Mouse (Mus musculus) hindbrain, embryonic 11.5 days (tissue): ENCODE results near the gene Hoxa6. TPM values are rescaled to one million over a fixed set of nuclear protein-coding genes. Genes with fewer than 3 reads are reported as not detected.
A peak's percentile ranks its signal among the peaks of the same experiment; 100 is the strongest.

ENCODE experiments used
- ATAC-seq: fragments of 200-750 bp; cut with Nextera tagmentation; 2 replicates; pipeline ENCODE4 v1.8.0; 2017; ENCODE audit warnings: mild to moderate bottlenecking, moderate TSS enrichment, moderate library complexity; ENCODE audit not compliant: low FRiP score
- DNase-seq: peaks from one replicate; pipeline ENCODE4 v3.0.0-alpha.2; 2015; ENCODE audit warnings: low spot score
- H3K27ac ChIP-seq: fragments of 300-500 bp; sonication (generic); 2 replicates; pipeline ENCODE4 v1.5.1; 2014; ENCODE audit warnings: mild to moderate bottlenecking, low read depth, low read length
- H3K27me3 ChIP-seq: fragments of 300-500 bp; sonication (generic); 2 replicates; pipeline ENCODE4 v1.6.1; 2014; ENCODE audit warnings: mild to moderate bottlenecking, low read length, moderate library complexity, mixed read lengths; ENCODE audit not compliant: control insufficient read depth, insufficient read depth
- H3K36me3 ChIP-seq: fragments of 300-500 bp; sonication (generic); 2 replicates; pipeline ENCODE4 v1.6.1; 2014; ENCODE audit warnings: mild to moderate bottlenecking, low read length, moderate library complexity, mixed read lengths; ENCODE audit not compliant: control insufficient read depth, insufficient read depth
- H3K4me1 ChIP-seq: fragments of 300-500 bp; sonication (generic); replicated peaks from 2 replicates; pipeline ENCODE4 v1.6.1; 2014; ENCODE audit warnings: low read length, mixed read lengths; ENCODE audit not compliant: control insufficient read depth, insufficient read depth
- H3K4me2 ChIP-seq: fragments of 300-500 bp; sonication (generic); replicated peaks from 2 replicates; pipeline ENCODE4 v1.6.1; 2014; ENCODE audit warnings: mild to moderate bottlenecking, low read depth, low read length
- H3K4me3 ChIP-seq: fragments of 300-500 bp; sonication (generic); 2 replicates; pipeline ENCODE4 v1.5.1; 2014; ENCODE audit warnings: low read depth, low read length
- H3K9ac ChIP-seq: fragments of 300-500 bp; sonication (generic); 2 replicates; pipeline ENCODE4 v1.6.1; 2014; ENCODE audit warnings: low read depth, low read length
- H3K9me3 ChIP-seq: fragments of 300-500 bp; sonication (generic); 2 replicates; pipeline ENCODE4 v1.6.1; 2016; ENCODE audit warnings: low read length; ENCODE audit not compliant: control insufficient read depth
- WGBS: fragments of 180-500 bp; shearing (Covaris S2); extraction: QIAGEN DNeasy Blood & Tissue Kit; methylation state at CpG from one replicate; pipeline ENCODE4 v1.1.7; 2014; 5-methylcytosine and 5-hydroxymethylcytosine counted together
- polyA plus RNA-seq: library from polyadenylated mRNA; unstranded; fragments of >200 nt; fragmentation: Nextera tagmentation; extraction: Ambion mirVana; gene quantifications from 2 replicates; pipeline ENCODE4 v1.2.1, GENCODE M21; 2014

The Hoxa6 gene
- polyA plus RNA-seq, 1 experiment from 2014 or later = 2.1 TPM

GRCm38 (mm10) chr6:52190410-52190809 is 18.1 kb downstream of the Hoxa6 start:
- H3K9me3 ChIP-seq = no peaks in the 10 kb centered on the region
- H3K36me3 ChIP-seq = no peaks in the 10 kb centered on the region
- H3K4me3 ChIP-seq = peak overlapping the region; percentile 49
- no peak for ATAC-seq
- peak overlapping the region; percentile 85 for H3K9ac ChIP-seq
- H3K27ac ChIP-seq = peak overlapping the region; percentile 95
- under 1% methylated on average over 23 of the region's 23 CpGs for WGBS
- H3K4me2 ChIP-seq = peak overlapping the region; percentile 62
- H3K27me3 ChIP-seq = peaks cover 80% of the 10 kb centered on the region
- peak; percentile 64 for DNase-seq
- peaks cover 2% of the 10 kb centered on the region; the same call in 1 of the 2 replicates for H3K4me1 ChIP-seq

- Histone ChIP-seq H3K4me2 (peak overlapping the region; percentile 62), H3K27ac (peak overlapping the region; percentile 95), H3K27me3 (peaks cover 79% of the 10 kb centered on the region), H3K4me1 (peaks cover 2% of the 10 kb centered on the region; the same call in 1 of the 2 replicates), H3K9ac (peak overlapping the region; percentile 85), H3K9me3 (no peaks in the 10 kb centered on the region), H3K36me3 (no peaks in the 10 kb centered on the region), H3K4me3 (peak overlapping the region; percentile 49)
- ATAC-seq (no peak), DNase-seq (no peak)
- 9% methylated on average over 8 of the region's 8 CpGs for WGBS
Measured at GRCm38 (mm10) chr6:52189909-52190308, 18.6 kb downstream of the Hoxa6 start.

GRCm38 (mm10) chr6:52189172-52189591 is 19.3 kb downstream of the Hoxa6 start:
- peaks cover 4% of the 10 kb centered on the region for H3K4me1 ChIP-seq
- H3K4me3 ChIP-seq = peak overlapping the region; percentile 49
- no peaks in the 10 kb centered on the region for H3K9me3 ChIP-seq
- peak overlapping the region; percentile 62 for H3K4me2 ChIP-seq
- H3K27ac ChIP-seq = peak overlapping the region; percentile 95
- peaks cover 79% of the 10 kb centered on the region for H3K27me3 ChIP-seq
- ATAC-seq (no peak), DNase-seq (no peak)
- 9% methylated on average over 5 of the region's 5 CpGs for WGBS
- peak overlapping the region; percentile 85 for H3K9ac ChIP-seq
- no peaks in the 10 kb centered on the region for H3K36me3 ChIP-seq

- Histone ChIP-seq H3K4me2 (no peak overlapping the region), H3K4me3 (no peak overlapping the region), H3K36me3 (no peaks in the 10 kb centered on the region), H3K27me3 (peaks cover 84% of the 10 kb centered on the region), H3K27ac (0 out of 2 replicates have a peak overlapping the region, but pooled peaks have one; percentile 54), H3K9me3 (no peaks in the 10 kb centered on the region), H3K9ac (no peak overlapping the region), H3K4me1 (peaks cover 4% of the 10 kb centered on the region)
- no peak for DNase-seq
- no peak for ATAC-seq
- WGBS = 14% methylated on average over 1 of the region's 1 CpGs
Measured at GRCm38 (mm10) chr6:52186500-52186899, 22.0 kb downstream of the Hoxa6 start.

DNA sequence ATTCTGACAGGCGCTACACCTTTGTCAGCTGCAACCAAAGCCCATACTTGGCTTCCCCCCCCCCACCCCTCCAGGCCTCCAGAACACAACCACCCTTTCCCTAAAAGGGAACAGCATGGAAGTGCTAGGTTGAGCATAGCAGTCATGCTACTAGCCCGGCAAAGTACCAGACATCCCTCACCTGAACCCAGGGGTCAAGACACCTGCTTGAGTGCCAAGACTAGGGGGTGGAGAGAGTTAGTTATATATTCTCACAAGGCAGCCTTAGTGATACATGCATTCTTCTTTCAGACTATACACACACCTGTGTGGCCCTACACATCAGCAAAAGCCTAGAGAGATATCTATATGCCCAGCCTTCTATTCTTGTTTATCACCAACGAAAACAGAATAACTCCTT is 22.7 kb downstream of the Hoxa6 start:
- DNase-seq = no peak
- Histone ChIP-seq H3K9ac (no peak overlapping the region), H3K27me3 (peaks cover 85% of the 10 kb centered on the region), H3K27ac (peak overlapping the region; percentile 84; the same call in 1 of the 2 replicates), H3K4me3 (no peak overlapping the region; the same call in 1 of the 2 replicates), H3K4me1 (peaks cover 2% of the 10 kb centered on the region; the same call in 1 of the 2 replicates), H3K9me3 (no peaks in the 10 kb centered on the region), H3K36me3 (no peaks in the 10 kb centered on the region), H3K4me2 (peak overlapping the region; percentile 32)
- ATAC-seq = no peak
- WGBS = 15% methylated on average over 3 of the region's 3 CpGs

GRCm38 (mm10) chr6:52185222-52185621 is 23.3 kb downstream of the Hoxa6 start:
- under 1% methylated on average over 19 of the region's 19 CpGs for WGBS
- Histone ChIP-seq H3K4me1 (peaks cover 2% of the 10 kb centered on the region; the same call in 1 of the 2 replicates), H3K4me2 (peak overlapping the region; percentile 40), H3K9ac (0 out of 2 replicates have a peak overlapping the region, but pooled peaks have one; percentile 4), H3K36me3 (no peaks in the 10 kb centered on the region), H3K27me3 (peaks cover 87% of the 10 kb centered on the region), H3K4me3 (no peak overlapping the region; the same call in 1 of the 2 replicates), H3K27ac (peak overlapping the region; percentile 84), H3K9me3 (no peaks in the 10 kb centered on the region)
- DNase-seq (no peak), ATAC-seq (no peak)

- ATAC-seq (no peak), DNase-seq (no peak)
- peaks cover 2% of the 10 kb centered on the region; the same call in 1 of the 2 replicates for H3K4me1 ChIP-seq
- H3K4me2 ChIP-seq = peak overlapping the region; percentile 40
- H3K27ac ChIP-seq = peak overlapping the region; percentile 84
- peak overlapping the region; percentile 12; the same call in 1 of the 2 replicates for H3K4me3 ChIP-seq
- H3K9ac ChIP-seq = peak overlapping the region; percentile 44; the same call in 1 of the 2 replicates
- H3K36me3 ChIP-seq = no peaks in the 10 kb centered on the region
- peaks cover 86% of the 10 kb centered on the region for H3K27me3 ChIP-seq
- H3K9me3 ChIP-seq = no peaks in the 10 kb centered on the region
- 2% methylated on average over 6 of the region's 6 CpGs for WGBS
Measured at GRCm38 (mm10) chr6:52184668-52185067, 23.9 kb downstream of the Hoxa6 start.

GRCm38 (mm10) chr6:52183311-52184080 is 25.0 kb downstream of the Hoxa6 start:
- Histone ChIP-seq H3K4me2 (peak overlapping the region; percentile 40), H3K36me3 (no peaks in the 10 kb centered on the region), H3K4me1 (peaks cover 2% of the 10 kb centered on the region; the same call in 1 of the 2 replicates), H3K27ac (peak overlapping the region; percentile 84), H3K27me3 (peaks cover 85% of the 10 kb centered on the region), H3K9me3 (no peaks in the 10 kb centered on the region), H3K9ac (peak overlapping the region; percentile 37; the same call in 1 of the 2 replicates), H3K4me3 (no peak overlapping the region)
- WGBS = 13% methylated on average over 10 of the region's 10 CpGs
- DNase-seq = no peak
- no peak for ATAC-seq
